Mouse (Mus musculus) bone marrow macrophage, adult 2 months (primary cell): ENCODE measurements around the gene Cd40.

Source experiments
- CTCF ChIP-seq: IDR thresholded peaks from 2 replicates; pipeline ENCODE4 v1.5.1; 2012; ENCODE audit warnings: low read depth, mild to moderate bottlenecking, low read length, moderate library complexity
- POLR2A ChIP-seq: IDR thresholded peaks from 2 replicates; pipeline ENCODE4 v1.6.1; 2012; ENCODE audit warnings: mild to moderate bottlenecking, low read depth, low read length, borderline replicate concordance

DNA sequence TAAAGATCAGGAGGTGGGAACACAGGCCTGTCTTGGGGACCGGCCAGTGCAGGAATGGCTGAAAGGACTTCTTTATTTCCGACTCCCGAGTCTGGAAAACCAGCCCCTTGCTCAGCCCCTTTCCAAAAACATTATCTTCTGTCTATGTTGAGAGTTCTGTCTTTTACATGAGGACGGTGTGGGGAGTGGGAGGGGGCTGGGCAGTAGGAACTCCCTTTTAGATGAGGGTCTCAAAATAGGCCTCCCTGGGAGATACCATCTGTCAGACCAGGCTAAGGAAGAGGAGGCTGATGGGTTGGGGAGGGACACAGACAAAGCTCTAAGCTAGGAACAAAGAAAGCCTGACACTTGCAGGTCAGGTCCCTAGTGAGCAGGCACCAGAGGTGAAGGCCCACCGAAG is 6.4 kb upstream of the Cd40 start:
- TF ChIP-seq CTCF: no peak
- no peak for TF ChIP-seq POLR2A
